Mouse (Mus musculus) midbrain, postnatal 0 days (tissue): ENCODE data around the gene Gm43720. TPM values are rescaled to one million over a fixed set of nuclear protein-coding genes. Genes with fewer than 3 reads are reported as not detected.

Source experiments
- ATAC-seq: fragments of 200-750 bp; cut with Nextera tagmentation; 2 replicates; pipeline ENCODE4 v1.8.0; 2017; ENCODE audit warnings: moderate number of reproducible peaks, mild to moderate bottlenecking, moderate TSS enrichment, moderate library complexity; ENCODE audit not compliant: low FRiP score
- DNase-seq: peaks from one replicate; pipeline ENCODE4 v3.0.0-alpha.2; 2015; ENCODE audit warnings: low spot score
- H3K27ac ChIP-seq: fragments of 300-500 bp; sonication (generic); 2 replicates; pipeline ENCODE4 v1.5.1; 2014; ENCODE audit warnings: low read depth, mild to moderate bottlenecking, low read length, mixed read lengths
- H3K27me3 ChIP-seq: fragments of 300-500 bp; sonication (generic); 2 replicates; pipeline ENCODE4 v1.6.1; 2014; ENCODE audit warnings: low read length, control low read depth, mixed read lengths; ENCODE audit not compliant: insufficient read depth
- H3K36me3 ChIP-seq: fragments of 300-500 bp; sonication (generic); 2 replicates; pipeline ENCODE4 v1.6.1; 2014; ENCODE audit warnings: low read length, control low read depth, mixed read lengths; ENCODE audit not compliant: insufficient read depth
- H3K4me1 ChIP-seq: fragments of 300-500 bp; sonication (generic); 2 replicates; pipeline ENCODE4 v1.6.1; 2014; ENCODE audit warnings: mild to moderate bottlenecking, control low read depth, antibody characterized with exemption, low read length, mixed read lengths; ENCODE audit not compliant: insufficient read depth
- H3K4me2 ChIP-seq: fragments of 300-500 bp; sonication (generic); 2 replicates; pipeline ENCODE4 v1.6.1; 2014; ENCODE audit warnings: low read depth, mild to moderate bottlenecking, low read length, mixed read lengths; ENCODE audit not compliant: poor library complexity, severe bottlenecking
- H3K4me3 ChIP-seq: fragments of 300-500 bp; sonication (generic); 2 replicates; pipeline ENCODE4 v1.5.1; 2014; ENCODE audit warnings: low read depth, mild to moderate bottlenecking, low read length, moderate library complexity
- H3K9ac ChIP-seq: fragments of 300-500 bp; sonication (generic); replicated peaks from 2 replicates; pipeline ENCODE4 v1.6.1; 2014; ENCODE audit warnings: mild to moderate bottlenecking, low read length, moderate library complexity, mixed read lengths; ENCODE audit not compliant: poor library complexity, severe bottlenecking
- H3K9me3 ChIP-seq: fragments of 300-500 bp; sonication (generic); 2 replicates; pipeline ENCODE4 v1.6.1; 2016; ENCODE audit warnings: low read length, control low read depth
- CTCF ChIP-seq: IDR thresholded peaks from 2 replicates; pipeline ENCODE4 v1.5.1; 2016; ENCODE audit warnings: antibody characterized with exemption, mild to moderate bottlenecking
- WGBS: fragments of 180-500 bp; shearing (Covaris S2); extraction: QIAGEN DNeasy Blood & Tissue Kit; methylation state at CpG from one replicate; pipeline ENCODE4 v1.1.7; 2014; 5-methylcytosine and 5-hydroxymethylcytosine counted together
- polyA plus RNA-seq: library from polyadenylated mRNA; unstranded; fragments of >200 nt; fragmentation: Nextera tagmentation; extraction: Ambion mirVana; gene quantifications from 2 replicates; pipeline ENCODE4 v1.2.1, GENCODE M21; 2015
- total RNA-seq: library from RNA; depleted of rRNA; stranded (reverse); fragments of >200 nt; gene quantifications from 2 replicates; pipeline ENCODE4 v1.2.3, GENCODE M21; 2014; rRNA removed

Gm43720 gene
- total RNA-seq: 0.11 TPM in 1 of 2 replicates, not detected in the other
- polyA plus RNA-seq: 0.05 TPM in 1 of 2 replicates, not detected in the other

DNA sequence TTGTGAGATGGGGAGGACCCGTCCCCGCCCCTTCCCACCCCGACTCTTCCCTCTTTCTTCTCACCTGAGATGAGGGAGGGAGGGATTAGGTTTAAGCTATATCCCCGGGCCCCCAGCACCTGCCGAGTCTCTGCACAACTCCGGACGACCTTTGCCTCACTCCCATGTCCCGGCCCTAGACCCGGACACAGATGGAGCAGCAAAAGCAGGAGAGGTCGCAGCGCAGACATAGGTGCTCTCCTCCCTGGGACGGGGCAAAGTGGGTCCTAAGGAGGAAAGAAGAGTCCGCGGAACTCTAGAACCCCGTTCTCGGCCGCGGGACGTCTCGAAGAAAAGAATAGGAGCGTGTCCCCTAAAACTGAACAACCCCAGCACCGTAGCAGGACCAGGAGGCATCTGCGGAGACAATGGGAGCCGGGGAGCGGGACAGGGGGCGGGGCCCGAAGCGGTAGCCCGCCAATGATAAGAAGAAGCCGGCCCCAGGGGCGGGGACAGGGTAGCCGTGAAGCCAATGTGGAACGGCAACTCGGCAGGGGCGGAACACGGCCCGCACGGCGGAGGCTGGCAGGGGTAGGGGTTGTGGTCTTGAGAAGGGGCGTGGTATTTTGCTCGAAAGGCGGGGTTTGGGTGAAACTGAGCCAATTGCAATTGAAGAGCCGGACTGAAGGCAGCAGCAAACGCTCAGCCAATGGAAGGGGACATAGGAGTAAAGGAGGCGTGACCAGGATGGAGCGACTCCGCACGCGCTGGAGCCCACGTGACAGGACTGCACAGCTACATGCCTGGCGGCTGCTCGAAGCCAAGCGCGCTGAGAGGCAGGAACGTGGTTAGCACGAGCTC, at the start of gene Gm43720, which contains the start of the genes Gpc2 and Stag3:
TSS of gene Gm43720 (minus strand) at position 374 of the 840 bp plus-strand sequence.
TSS of gene Gpc2 (minus strand) at position 421 of the 840 bp plus-strand sequence.
TSS of gene Stag3 (plus strand) at position 656 of the 840 bp plus-strand sequence.
- peak within 1 kb of the TSS; percentile 64 for H3K9ac ChIP-seq
- under 1% methylated on average over 55 of the region's 56 CpGs for WGBS
- H3K27ac ChIP-seq: 0 out of 2 replicates have a peak within 1 kb of the TSS, but pooled peaks have one; percentile 19
- H3K27me3 ChIP-seq: no peaks in the 10 kb centered on the region
- H3K4me2 ChIP-seq: peak within 1 kb of the TSS; percentile 66
- H3K9me3 ChIP-seq: no peaks in the 10 kb centered on the region
- peak within 1 kb of the TSS; percentile 58 for H3K4me3 ChIP-seq
- no peaks in the 10 kb centered on the region; the same call in 1 of the 2 replicates for H3K36me3 ChIP-seq
- no peak for TF ChIP-seq CTCF
- DNase-seq (peak; percentile 99), ATAC-seq (peak; percentile 98)
- no peaks in the 10 kb centered on the region; the same call in 1 of the 2 replicates for H3K4me1 ChIP-seq

DNA sequence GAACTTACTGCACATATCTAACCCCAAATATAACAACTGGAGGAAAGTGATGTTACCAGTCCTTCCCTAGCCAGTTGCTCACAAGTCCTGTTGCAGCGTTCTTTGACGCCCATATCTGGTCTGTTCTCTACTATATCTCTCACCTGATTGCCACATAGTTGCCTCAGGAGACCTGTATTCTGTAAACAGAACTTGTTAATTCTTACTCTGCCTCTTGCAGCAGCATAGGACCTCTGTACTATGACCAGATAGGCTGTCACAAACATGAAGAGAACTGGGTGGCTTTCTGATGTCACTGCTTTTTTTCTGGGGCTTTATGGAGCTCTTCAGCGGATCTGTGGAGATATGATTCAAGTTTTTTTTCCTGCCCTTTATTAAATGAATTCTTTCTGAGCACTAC, 33.0 kb upstream of the Gm43720 start:
- H3K4me1 ChIP-seq: no peaks in the 10 kb centered on the region
- no peaks in the 10 kb centered on the region for H3K9me3 ChIP-seq
- 81% methylated on average over 3 of the region's 3 CpGs for WGBS
- H3K36me3 ChIP-seq: peaks cover 4% of the 10 kb centered on the region; the same call in 1 of the 2 replicates
- DNase-seq (no peak), ATAC-seq (no peak)
- H3K27me3 ChIP-seq: no peaks in the 10 kb centered on the region
- no peak overlapping the region for H3K9ac ChIP-seq
- no peak overlapping the region for H3K4me3 ChIP-seq
- no peak for TF ChIP-seq CTCF
- H3K27ac ChIP-seq: no peak overlapping the region
- H3K4me2 ChIP-seq: no peak overlapping the region

DNA sequence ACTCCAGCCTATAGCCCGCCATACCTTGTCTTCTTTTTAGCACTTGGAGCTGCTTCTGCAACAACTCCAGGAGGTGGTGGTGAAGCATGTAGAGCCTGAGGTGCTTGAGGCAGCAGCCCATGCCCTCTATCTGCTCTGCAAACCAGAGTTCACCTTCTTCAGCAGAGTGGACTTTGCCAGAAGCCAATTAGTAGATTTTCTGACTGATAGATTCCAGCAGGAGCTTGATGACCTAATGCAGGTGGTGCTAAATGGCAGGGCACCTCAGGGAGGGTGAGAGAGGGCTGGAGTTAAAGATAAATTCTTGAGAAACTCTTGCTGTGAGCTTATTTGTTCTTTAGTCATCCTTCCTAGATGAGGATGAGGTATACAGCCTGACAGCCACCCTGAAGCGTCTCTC, 19.9 kb upstream of the Gm43720 start:
- H3K4me3 ChIP-seq: no peak overlapping the region
- no peaks in the 10 kb centered on the region for H3K4me1 ChIP-seq
- no peak overlapping the region for H3K9ac ChIP-seq
- no peak overlapping the region for H3K27ac ChIP-seq
- no peak for ATAC-seq
- no peaks in the 10 kb centered on the region for H3K9me3 ChIP-seq
- H3K27me3 ChIP-seq: no peaks in the 10 kb centered on the region
- no peak for DNase-seq
- H3K4me2 ChIP-seq: no peak overlapping the region
- 94% methylated on average over 2 of the region's 2 CpGs for WGBS
- no peak for TF ChIP-seq CTCF
- H3K36me3 ChIP-seq: peaks cover 17% of the 10 kb centered on the region

DNA sequence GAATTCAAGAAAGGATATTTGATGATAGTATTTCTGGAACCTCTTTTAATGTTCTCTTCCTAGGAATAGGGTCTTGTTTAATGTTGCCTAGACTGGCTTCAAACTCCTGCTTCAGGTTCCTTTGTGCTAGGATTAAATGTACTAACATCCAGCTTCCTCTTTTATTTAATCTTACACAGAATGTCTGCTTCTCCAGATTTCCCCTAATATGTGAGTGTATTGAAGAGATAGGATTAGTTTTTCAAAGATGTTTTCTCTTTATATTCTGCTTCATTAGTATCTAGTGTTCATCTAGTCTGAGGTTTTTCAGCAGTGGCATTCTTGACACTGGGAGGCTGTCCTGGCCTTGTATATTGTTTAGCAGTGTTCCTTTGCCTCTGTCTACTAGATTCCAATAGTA, 14.4 kb upstream of the Gm43720 start:
- Histone ChIP-seq H3K4me1 (no peaks in the 10 kb centered on the region), H3K9ac (no peak overlapping the region), H3K36me3 (peaks cover 13% of the 10 kb centered on the region), H3K27ac (no peak overlapping the region), H3K9me3 (no peaks in the 10 kb centered on the region), H3K27me3 (no peaks in the 10 kb centered on the region), H3K4me3 (no peak overlapping the region), H3K4me2 (no peak overlapping the region)
- ATAC-seq (no peak), DNase-seq (no peak)
- no peak for TF ChIP-seq CTCF

DNA sequence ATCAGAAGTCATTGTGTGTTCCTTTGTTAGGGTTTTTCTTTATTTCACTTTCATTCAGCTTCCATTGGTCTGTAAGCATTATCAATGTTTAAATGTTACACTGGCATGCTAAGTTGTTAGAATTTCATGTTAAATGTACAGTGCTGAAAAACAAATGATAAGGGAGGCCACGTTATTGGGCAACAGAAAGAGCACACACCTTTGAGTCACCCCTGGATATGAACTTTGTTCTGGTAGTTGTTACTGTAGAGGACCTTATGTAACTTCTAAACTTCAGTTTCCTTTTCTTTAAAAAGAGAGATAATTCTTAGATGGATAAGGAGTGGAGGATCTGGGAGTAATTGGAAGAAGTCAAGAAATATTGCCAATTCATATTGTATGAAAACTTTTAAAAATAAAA, 11.9 kb upstream of the Gm43720 start:
- ATAC-seq: no peak
- WGBS: 81% methylated on average over 1 of the region's 1 CpGs
- Histone ChIP-seq H3K4me3 (no peak overlapping the region), H3K9ac (no peak overlapping the region), H3K36me3 (peaks cover 7% of the 10 kb centered on the region), H3K9me3 (no peaks in the 10 kb centered on the region), H3K4me1 (no peaks in the 10 kb centered on the region), H3K27ac (no peak overlapping the region), H3K27me3 (no peaks in the 10 kb centered on the region), H3K4me2 (no peak overlapping the region)
- no peak for DNase-seq
- no peak for TF ChIP-seq CTCF

DNA sequence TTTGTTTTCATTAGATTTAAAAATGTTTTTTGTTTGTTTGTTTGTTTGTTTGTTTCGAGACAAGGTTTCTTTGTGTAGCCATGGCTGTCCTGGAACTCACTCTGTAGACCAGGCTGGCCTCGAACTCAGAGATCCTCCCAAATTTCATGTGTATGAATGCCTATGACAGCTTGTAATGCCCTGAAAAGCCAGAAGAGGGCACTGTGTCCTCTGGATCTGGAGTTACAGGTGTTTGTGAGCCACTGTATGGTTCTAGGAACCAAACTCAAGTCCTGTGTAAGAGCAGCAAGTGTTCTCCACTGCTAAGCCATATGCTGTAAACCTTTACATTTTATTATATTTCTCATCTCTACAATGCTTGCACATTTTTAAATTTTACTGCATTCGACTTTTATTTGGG, 8.1 kb upstream of the Gm43720 start:
- Histone ChIP-seq H3K27ac (no peak overlapping the region), H3K4me1 (no peaks in the 10 kb centered on the region), H3K4me2 (no peak overlapping the region), H3K36me3 (peaks cover 7% of the 10 kb centered on the region), H3K4me3 (no peak overlapping the region), H3K9me3 (no peaks in the 10 kb centered on the region), H3K27me3 (no peaks in the 10 kb centered on the region), H3K9ac (no peak overlapping the region)
- 74% methylated on average over 3 of the region's 3 CpGs for WGBS
- peak; percentile 38; the same call in 1 of the 2 replicates for TF ChIP-seq CTCF
- ATAC-seq (no peak), DNase-seq (no peak)
